Mouse (Mus musculus) embryonic facial prominence, embryonic 10.5 days (tissue): ENCODE data around the gene Zfp938. TPM values are rescaled to one million over a fixed set of nuclear protein-coding genes. Genes with fewer than 3 reads are reported as not detected.
A peak's percentile ranks its signal among the peaks of the same experiment; 100 is the strongest.

Source experiments
- DNase-seq: peaks from one replicate; pipeline ENCODE4 v3.0.0-alpha.2; 2017; ENCODE audit warnings: low spot score
- H3K27ac ChIP-seq: fragments of 300-500 bp; sonication (generic); replicated peaks from 2 replicates; pipeline ENCODE4 v1.5.1; 2016; ENCODE audit warnings: mild to moderate bottlenecking
- H3K27me3 ChIP-seq: fragments of 300-500 bp; sonication (generic); replicated peaks from 2 replicates; pipeline ENCODE4 v1.6.1; 2016; ENCODE audit warnings: low read depth, mild to moderate bottlenecking; ENCODE audit not compliant: poor library complexity, severe bottlenecking
- H3K36me3 ChIP-seq: fragments of 300-500 bp; sonication (generic); replicated peaks from 2 replicates; pipeline ENCODE4 v1.6.1; 2016; ENCODE audit warnings: mild to moderate bottlenecking, moderate library complexity
- H3K4me1 ChIP-seq: fragments of 300-500 bp; sonication (generic); 2 replicates; pipeline ENCODE4 v1.6.1; 2016
- H3K4me3 ChIP-seq: fragments of 300-500 bp; sonication (generic); 2 replicates; pipeline ENCODE4 v1.5.1; 2016; ENCODE audit warnings: mild to moderate bottlenecking, moderate library complexity
- H3K9me3 ChIP-seq: fragments of 300-500 bp; sonication (generic); 2 replicates; pipeline ENCODE4 v1.6.1; 2016; ENCODE audit warnings: mild to moderate bottlenecking
- WGBS: fragments of 180-500 bp; shearing (Covaris S2); methylation state at CpG from one replicate; pipeline ENCODE4 v1.1.7; 2016; 5-methylcytosine and 5-hydroxymethylcytosine counted together
- polyA plus RNA-seq: library from polyadenylated mRNA; unstranded; fragments of >200 nt; fragmentation: Nextera tagmentation; extraction: Ambion mirVana; gene quantifications from 2 replicates; pipeline ENCODE4 v1.2.1, GENCODE M21; 2016

Gene Zfp938
- 13.9 and 14.2 TPM in 2 replicates for polyA plus RNA-seq

- 5% methylated on average over 27 of the region's 27 CpGs for WGBS
- DNase-seq: peak; percentile 85
- Histone ChIP-seq H3K27me3 (no peaks in the 10 kb centered on the region), H3K4me1 (peaks cover 10% of the 10 kb centered on the region), H3K36me3 (peaks cover 25% of the 10 kb centered on the region), H3K27ac (peak within 1 kb of the TSS; percentile 88), H3K9me3 (peaks cover 29% of the 10 kb centered on the region), H3K4me3 (peak within 1 kb of the TSS; percentile 83)
Observed at GRCm38 (mm10) chr10:82240742-82241400, at the start of gene Zfp938. Gene Zfp938 (minus strand): TSS chr10:82241280.

DNA sequence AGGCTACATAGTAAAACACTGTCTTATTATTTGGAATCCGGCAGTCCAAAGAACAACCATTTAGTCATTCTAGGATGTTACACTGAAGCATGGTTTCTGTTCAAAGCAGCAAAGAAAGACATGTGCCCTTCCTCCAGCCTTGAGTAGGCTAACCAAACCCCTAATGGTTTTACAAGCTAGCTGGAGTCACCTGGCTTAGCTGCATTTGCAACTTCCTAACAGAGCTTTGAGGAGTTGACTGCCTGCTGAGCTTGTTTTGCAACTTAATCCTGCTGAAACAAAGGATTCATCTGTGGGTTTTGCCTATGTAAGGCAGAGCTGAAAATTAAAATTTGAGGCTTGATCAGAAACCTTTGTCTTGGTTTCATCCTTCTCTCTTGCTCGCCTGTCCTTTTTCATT is 16.3 kb upstream of the Zfp938 start:
- H3K36me3 ChIP-seq: no peaks in the 10 kb centered on the region
- H3K27me3 ChIP-seq: no peaks in the 10 kb centered on the region
- peaks cover 13% of the 10 kb centered on the region; the same call in 1 of the 2 replicates for H3K9me3 ChIP-seq
- no peaks in the 10 kb centered on the region for H3K4me1 ChIP-seq
- H3K27ac ChIP-seq: no peak overlapping the region
- 87% methylated on average over 2 of the region's 2 CpGs for WGBS
- no peak overlapping the region for H3K4me3 ChIP-seq
- no peak for DNase-seq

GRCm38 (mm10) chr10:82245021-82245420 is 3.9 kb upstream of the Zfp938 start:
- H3K9me3 ChIP-seq: no peaks in the 10 kb centered on the region
- H3K4me3 ChIP-seq: no peak overlapping the region
- H3K36me3 ChIP-seq: no peaks in the 10 kb centered on the region
- H3K4me1 ChIP-seq: peaks cover 10% of the 10 kb centered on the region
- no peak for DNase-seq
- H3K27ac ChIP-seq: no peak overlapping the region
- H3K27me3 ChIP-seq: no peaks in the 10 kb centered on the region

- Histone ChIP-seq H3K4me1 (peaks cover 10% of the 10 kb centered on the region), H3K9me3 (peaks cover 25% of the 10 kb centered on the region), H3K4me3 (peak overlapping the region; percentile 83), H3K27me3 (no peaks in the 10 kb centered on the region), H3K36me3 (peaks cover 20% of the 10 kb centered on the region), H3K27ac (peak overlapping the region; percentile 88; the same call in 1 of the 2 replicates)
- WGBS: 69% methylated on average over 5 of the region's 5 CpGs
- no peak for DNase-seq
Observed at GRCm38 (mm10) chr10:82241401-82241788, 315 bp upstream of the Zfp938 start.

DNA sequence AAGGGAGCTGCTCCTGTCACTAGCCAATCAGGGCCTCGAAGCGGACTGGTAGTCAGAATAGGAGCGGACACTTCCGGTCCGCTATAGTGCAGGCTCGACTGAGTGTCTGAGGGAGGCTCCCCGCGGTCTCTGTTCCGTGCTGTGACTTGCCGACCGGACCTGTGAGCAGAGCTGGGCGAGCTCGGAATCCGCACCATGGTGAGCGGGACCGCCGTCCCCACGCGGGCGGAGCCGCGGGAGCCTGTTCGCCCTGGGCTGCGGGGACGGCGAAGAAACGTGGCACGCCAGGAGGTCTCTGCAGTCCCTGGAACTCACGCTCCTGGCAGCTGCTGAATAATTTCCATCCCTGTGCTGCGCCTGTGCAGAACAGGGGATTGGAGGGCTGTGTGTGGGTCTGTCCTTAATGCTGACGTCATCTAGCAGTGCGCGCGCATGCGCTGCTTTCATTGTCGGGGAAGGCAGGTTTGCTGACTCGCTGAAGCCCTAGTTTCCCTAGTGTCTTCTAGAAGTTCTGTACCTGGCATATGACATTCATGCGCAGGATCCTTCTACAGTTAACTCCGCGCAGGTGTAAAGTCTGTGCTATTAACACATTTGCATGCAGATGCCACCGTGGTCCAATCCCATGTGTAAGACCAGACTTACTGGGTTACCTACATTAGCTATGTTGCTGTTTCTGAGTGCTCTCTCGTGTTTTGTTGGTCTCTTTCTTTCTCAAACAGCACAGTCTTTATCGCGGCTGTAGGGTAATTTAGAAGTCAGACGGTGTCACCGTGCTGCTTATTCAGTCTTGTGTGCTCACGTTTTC is 62.6 kb downstream of the Zfp938 start:
- peak overlapping the region; percentile 78 for H3K4me3 ChIP-seq
- H3K9me3 ChIP-seq: peaks cover 25% of the 10 kb centered on the region; the same call in 1 of the 2 replicates
- peak; percentile 91 for DNase-seq
- H3K36me3 ChIP-seq: no peaks in the 10 kb centered on the region
- peaks cover 4% of the 10 kb centered on the region; the same call in 1 of the 2 replicates for H3K4me1 ChIP-seq
- WGBS: 7% methylated on average over 47 of the region's 47 CpGs
- peak overlapping the region; percentile 92 for H3K27ac ChIP-seq
- H3K27me3 ChIP-seq: no peaks in the 10 kb centered on the region

Other genes starting within 250 kb of the Zfp938 start
- 17.2 and 18.6 TPM in 2 replicates for gene Zfp873, start 193.2 kb downstream of the Zfp938 start, polyA plus RNA-seq
- 6.2 and 6.4 TPM in 2 replicates for gene BC024063, start 157.9 kb downstream of the Zfp938 start, polyA plus RNA-seq
- gene AU041133, start 113.3 kb downstream of the Zfp938 start, polyA plus RNA-seq: 4.3 and 4.5 TPM in 2 replicates
- not detected in 2 replicates for gene 4932415D10Rik, start 75.3 kb upstream of the Zfp938 start, polyA plus RNA-seq
- gene Gm4924, start 113.0 kb upstream of the Zfp938 start, polyA plus RNA-seq: 9.6 TPM in 2 replicates